Mouse (Mus musculus): Measurements from ENCODE around the gene Gm10645.

GRCm38 (mm10) chr8:83144601-83145000, 21.4 kb downstream of the Gm10645 start:
- no peak for TF ChIP-seq CTCF (IDR thresholded peaks at IDR 0.05; ENCODE audit: low read depth)
- no peak for TF ChIP-seq EP300 (IDR thresholded peaks at IDR 0.05; ENCODE audit: low read depth)

All from liver, embryonic 14.5 days (tissue).